Mouse (Mus musculus) kidney, postnatal 36 days (tissue): Measurements from ENCODE around the gene Ccdc115.
A peak's percentile ranks its signal among the peaks of the same experiment; 100 is the strongest.
"Not testable (repeated sequence)": the region's sequence is repeated elsewhere in the genome, so short reads cannot be mapped to it uniquely, and the experiment has no call there.

Experiments
- DNase-seq, 2 experiments: peaks; one replicate each; pipeline ENCODE4 v3.0.0; 2021 to 2022; ENCODE audit warnings: mixed read lengths in 2 of 2

Gene Ccdc115

DNA sequence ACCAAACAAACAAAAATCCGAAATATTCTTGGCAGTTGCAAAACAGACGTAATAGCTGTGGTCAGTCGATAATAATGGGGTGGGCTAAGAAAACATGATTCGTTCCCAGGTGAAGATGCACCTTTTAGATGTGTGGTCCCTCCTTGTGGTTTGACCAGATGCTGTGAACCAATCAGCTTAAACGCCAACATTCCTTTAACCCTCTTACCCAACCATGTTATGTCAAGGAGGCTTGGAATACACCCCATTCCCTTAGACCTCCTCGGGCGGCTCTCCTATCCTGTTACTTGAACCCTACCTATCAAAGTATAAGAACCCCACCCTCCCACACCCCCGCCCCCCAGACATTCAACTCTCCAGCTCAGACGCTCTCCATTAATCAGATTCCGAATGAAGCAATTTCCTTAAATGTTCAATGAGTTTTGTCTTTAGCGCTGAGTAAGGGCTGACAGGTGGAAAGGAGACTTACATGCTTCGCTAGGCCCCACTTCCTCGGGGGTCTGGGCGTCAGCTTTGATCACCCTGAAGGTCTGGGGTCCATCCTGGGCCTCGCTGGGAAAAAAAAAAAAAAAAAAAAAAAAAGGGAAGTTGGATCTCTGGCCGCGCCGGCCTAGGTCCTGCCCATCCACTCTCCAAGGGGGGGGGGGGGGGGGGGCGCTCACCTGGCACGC lies 956 bp downstream of the Ccdc115 start:
- DNase-seq = no peak

DNA sequence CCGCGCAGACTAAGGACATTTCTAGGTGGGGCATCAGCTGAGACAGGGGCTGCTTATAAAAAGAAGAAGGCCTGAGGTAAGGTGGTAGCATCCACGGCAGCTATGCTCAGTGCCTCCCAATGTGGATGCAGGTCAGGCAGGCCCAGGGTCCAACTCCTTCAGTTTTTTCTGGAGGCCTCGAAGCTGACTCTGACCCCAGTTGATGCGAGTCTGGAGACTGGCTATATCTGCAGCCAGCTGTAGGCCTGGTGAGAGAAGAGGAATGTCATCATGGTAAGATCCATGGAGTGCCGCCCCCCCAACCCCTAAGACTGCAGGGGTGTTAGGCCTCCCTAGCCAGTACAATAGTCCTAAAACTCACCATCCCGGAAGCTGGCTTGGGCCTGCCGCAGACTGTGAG lies 2.1 kb downstream of the Ccdc115 start:
- DNase-seq = not testable (repeated sequence)

DNA sequence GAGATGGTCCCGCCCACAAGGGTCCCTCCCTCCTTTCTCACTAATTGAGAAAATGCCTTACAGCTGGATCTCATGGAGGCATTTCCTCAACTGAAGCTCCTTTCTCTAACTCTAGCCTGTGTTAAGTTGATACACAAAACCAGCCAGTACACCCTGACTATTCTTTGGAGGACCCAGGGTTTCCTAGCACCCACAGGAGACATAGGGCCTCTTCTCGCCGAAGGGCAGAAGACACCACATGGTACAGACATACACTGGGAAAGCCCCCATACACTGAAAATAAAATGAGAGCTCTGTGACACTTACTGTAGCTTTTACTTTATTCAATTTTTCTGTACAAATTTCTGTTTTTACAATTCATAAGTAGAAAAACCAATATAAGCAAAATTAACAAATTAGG lies 3.1 kb downstream of the Ccdc115 start:
- no peak for DNase-seq

DNA sequence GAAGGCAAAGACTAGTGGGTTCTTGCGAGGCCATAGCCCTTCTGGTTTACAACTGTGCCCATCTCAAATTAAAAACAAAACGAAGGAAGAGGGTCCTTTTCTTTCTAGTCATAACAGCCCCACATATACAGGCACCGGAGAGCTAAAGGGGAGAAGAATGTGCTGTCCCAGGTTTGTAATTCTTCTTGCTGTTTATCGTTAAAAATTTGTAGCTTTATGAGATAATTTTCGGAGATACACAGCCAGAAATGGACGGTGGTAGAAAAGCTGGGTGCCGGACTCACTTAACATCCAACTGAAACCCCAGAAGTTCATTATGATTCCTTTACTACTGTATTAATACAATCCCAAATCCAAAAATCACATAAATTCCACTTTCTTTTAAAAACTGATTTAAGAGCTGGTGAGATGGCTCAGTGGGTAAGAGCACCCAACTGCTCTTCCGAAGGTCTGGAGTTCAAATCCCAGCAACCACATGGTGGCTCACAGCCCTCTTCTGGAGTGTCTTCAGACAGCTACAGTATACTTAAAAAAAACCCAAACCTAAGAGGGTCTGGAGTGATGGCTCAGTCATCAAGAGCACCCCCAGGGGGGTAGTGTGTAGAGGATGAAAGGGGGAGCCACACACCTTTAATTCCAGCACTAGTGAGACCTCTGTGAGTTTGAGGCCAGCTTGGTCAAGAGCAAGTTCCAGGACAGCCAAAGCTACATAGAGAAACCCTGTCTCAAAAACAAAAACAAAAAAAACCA lies 3.9 kb downstream of the Ccdc115 start:
- DNase-seq = no peak

DNA sequence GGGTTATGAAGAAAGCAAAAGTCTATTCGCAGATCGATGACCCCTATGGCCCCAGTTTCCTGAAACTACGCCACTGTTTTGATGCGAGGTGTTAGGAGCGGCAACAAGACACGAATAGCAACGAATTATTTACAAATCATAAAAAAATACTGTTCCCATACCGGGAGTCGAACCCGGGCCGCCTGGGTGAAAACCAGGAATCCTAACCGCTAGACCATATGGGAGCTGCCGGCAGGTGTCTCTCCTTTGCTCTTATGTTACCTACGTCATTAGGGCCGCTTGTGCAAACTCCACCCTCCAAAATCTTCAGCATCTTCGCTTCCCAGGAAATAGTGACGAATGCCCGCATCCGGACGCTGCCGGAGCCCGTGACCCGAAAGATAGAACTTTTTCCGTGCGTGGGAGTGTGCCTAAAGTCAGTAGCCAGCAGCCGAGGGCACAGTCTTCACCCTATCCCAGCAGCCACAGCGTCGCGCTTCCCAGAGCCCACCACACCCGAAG lies 4.8 kb downstream of the Ccdc115 start:
- DNase-seq = peak; percentile 88 to 91

DNA sequence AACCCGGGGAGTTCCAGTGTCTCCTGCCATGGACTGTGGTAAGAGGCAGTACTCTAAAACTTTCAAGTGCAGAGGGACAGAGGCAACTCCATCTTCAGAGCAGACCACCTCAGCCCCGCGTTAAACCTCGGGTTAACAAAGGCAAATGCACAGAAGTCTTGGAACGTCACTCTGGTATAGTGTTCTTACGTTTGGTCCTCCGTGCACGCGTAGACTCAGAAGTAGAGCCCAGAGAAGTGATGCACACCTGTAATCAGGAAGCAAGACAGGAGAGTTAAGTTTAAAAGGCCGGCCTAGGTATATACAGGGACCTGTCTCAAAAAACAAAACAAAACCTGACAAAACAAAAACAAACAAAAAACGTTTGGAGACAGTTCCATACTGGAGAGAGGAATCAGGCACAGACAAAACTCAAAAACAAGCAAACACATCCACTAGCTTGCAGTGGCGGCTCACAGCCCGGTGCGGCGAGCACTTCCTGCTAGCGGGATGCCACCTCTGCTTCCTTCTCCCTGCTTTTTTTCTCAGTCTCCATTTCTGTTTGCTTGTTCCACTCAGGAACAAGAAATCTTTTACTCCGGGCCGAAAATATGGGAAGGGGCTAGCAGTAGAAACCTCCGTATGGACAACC lies 5.5 kb downstream of the Ccdc115 start:
- DNase-seq = peak in 1 of 2 experiments; percentile 35

DNA sequence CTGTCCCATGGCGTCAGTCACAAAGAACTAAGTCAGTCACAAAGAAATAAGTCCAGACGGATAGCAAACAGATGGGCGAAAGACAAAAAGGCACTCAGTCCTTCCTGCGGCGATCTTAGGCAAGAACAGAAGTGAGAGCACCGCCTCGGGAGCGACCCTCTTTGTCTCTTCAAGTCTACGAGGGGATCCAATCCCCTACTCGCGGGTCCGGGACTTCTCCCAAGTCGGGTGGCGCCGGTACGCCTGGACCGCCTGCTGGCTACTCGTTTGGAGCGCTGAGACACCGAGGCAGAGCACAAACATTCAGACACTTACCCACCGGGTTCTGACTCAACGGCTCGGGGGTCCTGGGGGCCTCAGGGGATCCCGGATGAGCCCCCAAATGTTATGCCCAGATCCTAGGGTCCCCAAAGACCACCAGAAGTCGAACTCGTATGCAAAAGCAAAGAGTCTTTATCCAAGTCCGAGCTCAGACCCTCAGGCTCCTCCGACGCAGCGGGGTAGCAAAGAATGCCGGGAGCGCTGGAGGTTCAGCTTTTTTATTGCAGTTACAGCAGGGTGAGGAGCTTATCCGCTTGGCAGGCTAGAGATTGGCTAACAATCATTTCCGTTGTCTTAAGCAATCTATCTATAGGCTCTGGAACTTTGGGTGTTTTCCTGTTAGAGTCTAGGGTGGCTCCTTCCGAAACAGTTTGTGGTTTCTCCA lies 6.5 kb downstream of the Ccdc115 start:
- peak; percentile 21 to 42 for DNase-seq

DNA sequence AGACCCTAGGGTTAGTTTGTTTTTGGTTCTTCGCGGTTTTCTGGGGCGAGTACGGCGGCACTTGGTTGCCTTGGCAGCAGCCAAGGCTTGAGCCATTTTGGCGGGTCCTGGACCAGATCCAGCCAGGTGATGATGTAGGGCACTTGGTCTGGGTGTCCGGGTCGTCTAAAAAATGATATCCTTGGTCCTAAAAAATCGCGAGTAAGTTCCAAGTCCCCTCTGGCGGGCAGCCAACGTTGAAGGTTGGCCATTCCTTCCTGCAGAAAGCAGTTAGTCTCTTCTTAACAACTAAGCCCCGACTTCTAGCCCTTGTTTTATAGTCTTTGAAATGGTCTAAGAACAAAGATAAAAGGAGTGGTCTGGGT lies 7.1 kb downstream of the Ccdc115 start:
- DNase-seq = peak in 1 of 2 experiments; percentile 65

DNA sequence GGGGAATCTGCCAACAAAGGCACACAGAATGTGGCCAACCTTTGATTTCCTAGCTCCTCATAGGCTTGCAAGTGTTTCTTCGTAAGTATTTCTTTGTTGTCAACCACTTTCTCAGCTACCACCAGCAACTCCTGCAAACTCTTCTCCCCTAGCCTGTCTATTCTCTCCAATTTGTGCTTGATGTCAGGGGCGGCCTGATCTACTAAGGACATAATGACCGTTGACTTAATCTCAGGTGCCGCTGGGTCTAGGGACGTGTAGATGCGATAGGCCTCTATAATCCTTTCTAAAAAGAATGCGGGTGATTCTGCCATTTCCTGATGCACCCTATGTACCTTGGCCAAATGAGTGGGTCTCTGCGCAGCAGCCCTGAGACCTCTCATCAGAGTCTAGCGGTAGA lies 8.0 kb downstream of the Ccdc115 start:
- no peak for DNase-seq

DNA sequence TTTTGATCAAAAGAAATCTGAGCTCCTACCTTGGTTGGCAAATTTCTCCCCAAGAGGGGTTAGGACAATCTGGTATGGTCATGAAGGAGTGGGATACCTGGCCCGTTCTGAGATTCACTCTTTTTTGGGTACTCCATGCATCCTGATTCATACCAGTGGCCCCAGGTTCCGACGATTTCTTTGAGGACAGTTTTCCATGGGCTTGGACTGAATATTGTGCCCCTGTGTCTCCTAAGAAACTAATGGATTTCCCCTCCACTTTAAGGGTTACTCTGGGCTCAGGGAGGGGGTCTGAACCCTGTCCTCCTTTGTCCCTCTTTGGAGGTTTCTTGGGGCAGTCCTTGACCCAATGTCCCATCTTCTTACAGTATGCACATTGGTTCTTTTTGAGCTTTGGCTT lies 8.5 kb downstream of the Ccdc115 start:
- no peak for DNase-seq

DNA sequence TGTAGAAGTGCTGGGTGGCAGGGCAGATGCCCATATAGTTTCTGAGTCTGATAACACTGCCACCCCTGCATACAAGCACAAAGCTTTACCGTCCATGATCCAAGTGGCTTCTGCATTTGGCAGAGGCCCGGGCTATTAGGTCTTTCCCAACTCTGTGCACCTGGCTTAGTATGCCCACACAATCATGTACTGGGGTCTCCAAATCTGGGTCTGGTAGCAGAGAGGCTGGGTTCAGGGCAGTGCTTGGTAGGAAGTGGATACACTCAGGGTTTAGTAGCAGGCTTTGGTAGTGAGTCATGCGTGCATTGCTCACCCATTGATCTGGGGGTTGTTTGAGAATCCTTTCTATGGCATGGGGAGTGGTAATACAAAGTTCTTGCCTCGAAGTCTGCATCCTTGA lies 10.2 kb downstream of the Ccdc115 start:
- no peak for DNase-seq

DNA sequence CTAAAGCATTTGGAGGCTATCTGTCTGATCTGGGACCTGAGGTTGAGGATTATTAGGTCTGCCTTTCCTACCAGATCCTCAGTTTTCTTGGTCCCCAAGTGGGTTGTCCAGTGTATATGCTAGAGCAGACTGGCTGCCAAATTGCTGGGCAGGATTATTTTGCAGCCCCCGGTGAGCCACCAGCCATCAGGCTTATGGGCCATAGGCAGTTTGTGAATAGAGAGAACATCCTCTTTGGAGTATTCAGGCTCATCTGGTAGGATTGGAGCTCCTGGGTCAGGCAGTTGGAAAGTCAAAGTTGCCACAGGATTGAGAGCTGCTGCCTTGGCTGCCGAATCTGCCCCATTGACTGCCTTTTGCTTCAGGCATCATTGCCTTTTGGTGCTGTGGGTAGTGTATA lies 11.0 kb downstream of the Ccdc115 start:
- DNase-seq = no peak

DNA sequence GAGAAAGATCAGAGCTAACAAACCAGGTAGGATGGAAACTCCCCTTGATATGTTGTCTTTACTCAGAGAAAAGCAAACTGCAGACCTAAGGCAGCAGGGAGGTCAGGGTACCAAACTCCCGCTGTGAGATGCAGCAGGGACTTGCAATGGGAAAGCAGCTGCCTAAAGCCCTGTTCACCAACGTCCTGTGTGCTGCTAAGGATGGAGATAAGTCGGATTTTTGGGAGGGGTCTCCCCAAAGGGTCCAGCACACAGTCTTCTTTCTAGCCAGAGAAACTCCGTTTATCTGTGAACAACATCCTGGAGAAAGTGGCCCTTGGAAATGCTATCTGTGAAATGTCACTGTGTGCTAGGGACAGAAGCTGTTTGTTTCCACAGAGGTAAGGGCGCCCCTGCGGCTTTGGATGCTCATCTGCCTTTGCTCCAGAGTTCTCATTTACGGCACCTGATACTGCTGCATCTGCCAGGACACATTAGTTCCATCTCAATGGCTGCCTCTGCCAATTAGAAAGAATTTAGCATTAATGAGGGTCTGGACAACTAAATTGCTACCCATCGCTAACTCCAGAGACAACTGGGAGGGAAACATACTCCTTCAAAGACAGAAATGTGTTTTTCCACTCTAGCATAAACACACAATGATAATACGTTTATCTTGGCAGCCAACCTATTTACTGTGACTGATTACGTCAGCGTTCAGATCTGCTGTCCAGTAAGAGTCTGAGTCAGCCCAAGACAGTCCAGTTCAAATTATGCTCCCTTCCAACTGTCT lies 40.1 kb downstream of the Ccdc115 start:
- DNase-seq = peak in 1 of 2 experiments; percentile 8

DNA sequence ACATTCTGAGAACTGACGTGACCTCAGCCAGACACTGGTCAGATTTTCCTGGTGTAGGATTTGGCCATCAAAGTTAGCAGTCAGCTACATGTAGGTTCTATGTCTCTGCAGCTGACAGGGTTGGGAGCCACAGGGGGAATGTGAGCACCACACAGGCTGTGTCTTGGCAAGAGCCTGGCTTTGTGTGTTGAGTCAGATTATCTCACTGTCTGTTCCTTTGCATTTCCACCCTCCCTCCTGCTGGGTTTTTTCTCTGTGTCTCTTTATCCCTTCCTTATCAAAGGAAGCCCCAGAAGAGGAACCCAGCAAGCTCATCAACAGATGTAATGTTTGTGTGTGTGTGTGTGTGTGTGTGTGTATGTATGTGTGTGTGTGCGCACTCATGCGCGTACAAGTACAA lies 43.2 kb downstream of the Ccdc115 start:
- DNase-seq = no peak

DNA sequence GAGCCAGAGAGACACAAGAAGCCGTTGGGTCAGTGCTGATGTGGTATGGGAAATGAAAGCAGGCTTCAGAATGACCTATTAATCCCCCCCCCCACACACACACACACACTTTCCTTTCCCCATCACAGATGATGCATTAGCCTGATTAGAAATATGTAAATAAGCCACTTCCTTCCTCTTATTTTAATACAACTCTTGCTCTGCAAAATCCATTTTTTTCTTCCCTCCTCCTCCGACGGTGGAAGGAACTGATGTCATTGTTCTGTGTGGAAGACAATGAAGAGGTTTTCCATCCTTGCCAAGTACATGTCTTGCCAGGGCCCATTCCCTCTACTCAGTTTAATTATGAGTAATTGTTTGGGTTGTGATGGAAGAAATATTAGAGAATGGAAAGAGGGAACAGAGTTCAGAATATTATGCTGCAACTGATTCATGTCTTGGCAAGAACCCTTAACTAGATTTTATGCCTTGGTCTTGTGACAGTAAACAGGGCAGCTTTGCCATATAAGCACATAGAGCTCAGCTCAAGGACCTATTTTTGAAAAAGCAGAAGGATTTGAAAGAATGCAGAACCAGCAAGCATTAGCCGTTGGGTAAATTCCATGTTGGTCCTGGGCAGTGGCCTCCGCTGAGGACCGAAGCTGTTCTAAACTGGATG lies 50.1 kb downstream of the Ccdc115 start:
- peak in 1 of 2 experiments; percentile 32 for DNase-seq

DNA sequence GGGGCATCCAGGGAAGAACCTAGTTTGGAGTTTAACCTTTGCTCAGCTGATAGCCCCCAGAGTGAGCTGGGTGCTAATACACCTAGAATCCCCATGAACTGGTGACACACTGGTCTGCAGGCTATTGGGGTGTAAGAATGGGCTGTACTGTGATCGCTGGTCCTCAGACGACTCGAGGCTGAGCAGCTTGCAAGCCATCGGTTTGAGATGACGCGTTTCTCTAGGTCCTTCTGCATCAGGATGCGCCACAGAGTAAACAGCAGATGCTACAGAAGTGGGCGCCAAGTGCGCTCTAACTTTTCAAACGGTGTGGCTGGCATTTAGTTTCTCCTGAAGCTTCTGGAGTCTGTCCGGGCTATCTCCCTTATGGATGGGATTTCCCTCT lies 50.6 kb downstream of the Ccdc115 start:
- no peak for DNase-seq

DNA sequence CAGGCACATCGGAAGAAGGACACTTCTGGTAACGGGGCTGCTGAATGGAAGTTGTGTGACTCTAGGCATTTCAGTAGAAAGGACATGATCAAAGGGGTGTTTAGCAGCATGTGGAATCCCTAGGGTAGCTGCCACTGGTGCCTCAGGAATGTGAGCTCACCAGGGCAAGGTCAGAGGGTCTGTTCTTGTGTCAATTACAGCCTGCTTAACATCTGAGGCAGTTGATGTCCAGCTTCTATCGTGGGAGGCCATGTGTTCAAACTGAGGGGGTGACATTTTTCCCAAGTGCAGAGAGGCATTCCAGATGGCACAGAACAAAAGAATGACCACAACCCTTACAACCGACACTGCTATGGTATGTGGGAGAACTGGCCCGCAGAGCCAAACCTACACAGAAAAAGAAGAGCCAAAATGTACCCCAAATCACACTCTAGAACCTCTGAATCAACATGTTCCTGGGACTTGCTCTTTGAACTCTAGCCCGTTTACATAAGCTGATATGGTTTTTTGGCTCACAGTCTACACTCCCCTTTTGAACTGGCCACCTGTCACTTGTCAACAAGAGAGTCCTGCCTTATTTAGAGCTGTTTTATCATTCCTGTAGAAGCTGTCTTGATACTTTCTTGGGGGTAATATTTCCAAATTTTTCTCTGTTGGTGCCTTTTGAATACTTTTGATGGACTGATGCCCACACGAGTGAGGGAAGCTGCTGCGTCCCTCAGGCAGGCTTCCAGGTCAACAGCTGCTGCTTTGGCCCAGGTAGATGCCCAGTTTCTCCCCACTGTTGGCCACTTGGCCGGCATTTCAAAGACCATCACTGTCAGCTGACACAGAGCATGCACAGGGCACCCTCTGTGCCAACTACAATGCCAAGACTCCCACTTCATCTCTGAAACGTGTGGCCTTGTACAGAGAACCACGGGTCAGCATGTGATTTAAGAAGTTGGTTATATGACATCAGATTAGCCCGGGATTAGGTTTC lies 51.8 kb downstream of the Ccdc115 start:
- DNase-seq = no peak
